Mouse (Mus musculus): ENCODE results near the gene Rpl7l1.
"Not testable (repeated sequence)": the region's sequence is repeated elsewhere in the genome, so short reads cannot be mapped to it uniquely, and the experiment has no call there.

Rpl7l1 gene

GRCm38 (mm10) chr17:46776087-46776486, 6.4 kb downstream of the Rpl7l1 start:
- no peak for DNase-seq (ENCODE audit: inconsistent age in 2 of 2, low spot score in 1 of 2)

GRCm38 (mm10) chr17:46775070-46775469, 7.4 kb downstream of the Rpl7l1 start:
- peak in 1 of 2 experiments; percentile 43 for DNase-seq (ENCODE audit: inconsistent age in 2 of 2, low spot score in 1 of 2)

- DNase-seq (ENCODE audit: inconsistent age in 2 of 2, low spot score in 1 of 2): peak in 1 of 2 experiments; percentile 59
Measured at GRCm38 (mm10) chr17:46774131-46774472, 8.4 kb downstream of the Rpl7l1 start.

GRCm38 (mm10) chr17:46773278-46774130, 9.0 kb downstream of the Rpl7l1 start:
- DNase-seq (ENCODE audit: inconsistent age in 2 of 2, low spot score in 1 of 2): peak in 1 of 2 experiments; percentile 60

- peak; percentile 88 to 97 for DNase-seq (ENCODE audit: inconsistent age in 2 of 2, low spot score in 1 of 2)
Measured at GRCm38 (mm10) chr17:46772404-46773277, 9.8 kb downstream of the Rpl7l1 start, which contains the start of gene 2310039H08Rik. Gene 2310039H08Rik, plus strand, starts transcription at chr17:46772635.

- DNase-seq (ENCODE audit: inconsistent age in 2 of 2, low spot score in 1 of 2): no peak
Measured at GRCm38 (mm10) chr17:46772038-46772403, 10.5 kb downstream of the Rpl7l1 start.

DNA sequence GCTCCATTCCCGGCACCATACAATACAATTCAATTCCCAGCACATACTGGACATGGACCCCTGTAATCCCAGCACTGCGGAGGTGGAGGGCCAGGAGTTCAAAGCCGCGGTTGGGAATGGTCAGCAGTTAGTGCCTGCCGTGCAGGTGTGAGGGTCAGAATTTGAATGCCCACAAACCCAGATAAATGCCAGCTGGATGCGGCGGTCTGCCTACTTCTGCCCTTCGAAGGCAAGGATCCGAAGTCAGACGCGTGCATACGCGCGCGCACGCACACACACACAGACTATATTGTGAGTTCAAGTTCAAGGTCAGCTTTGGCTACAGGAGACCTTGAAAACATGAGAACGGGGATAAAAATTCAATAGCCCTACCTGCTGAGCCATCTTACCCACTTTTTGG, 10.9 kb downstream of the Rpl7l1 start:
- peak; percentile 35 to 66 for DNase-seq (ENCODE audit: inconsistent age in 2 of 2, low spot score in 1 of 2)

DNA sequence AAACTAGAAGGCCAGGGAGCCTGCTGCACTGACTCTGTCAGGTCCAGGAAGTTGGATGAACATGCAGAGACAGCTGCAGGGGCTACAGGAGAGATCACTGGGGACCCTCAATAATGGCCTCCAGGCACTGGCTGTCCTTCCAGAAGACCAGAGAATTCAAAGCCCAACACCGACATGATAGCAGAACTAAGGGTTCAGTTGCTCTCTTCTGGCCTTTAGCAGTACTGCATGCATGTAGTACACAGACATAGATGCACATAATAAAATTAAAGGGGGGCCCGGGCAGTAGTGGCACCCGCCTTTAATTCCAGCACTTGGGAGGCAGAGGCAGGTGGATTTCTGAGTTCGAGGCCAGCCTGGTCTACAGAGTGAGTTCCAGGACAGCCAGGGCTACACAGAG, 11.4 kb downstream of the Rpl7l1 start:
- no peak for DNase-seq (ENCODE audit: inconsistent age in 2 of 2, low spot score in 1 of 2)

- DNase-seq (ENCODE audit: inconsistent age in 2 of 2, low spot score in 1 of 2): no peak
Measured at GRCm38 (mm10) chr17:46770546-46770945, 11.9 kb downstream of the Rpl7l1 start.

DNA sequence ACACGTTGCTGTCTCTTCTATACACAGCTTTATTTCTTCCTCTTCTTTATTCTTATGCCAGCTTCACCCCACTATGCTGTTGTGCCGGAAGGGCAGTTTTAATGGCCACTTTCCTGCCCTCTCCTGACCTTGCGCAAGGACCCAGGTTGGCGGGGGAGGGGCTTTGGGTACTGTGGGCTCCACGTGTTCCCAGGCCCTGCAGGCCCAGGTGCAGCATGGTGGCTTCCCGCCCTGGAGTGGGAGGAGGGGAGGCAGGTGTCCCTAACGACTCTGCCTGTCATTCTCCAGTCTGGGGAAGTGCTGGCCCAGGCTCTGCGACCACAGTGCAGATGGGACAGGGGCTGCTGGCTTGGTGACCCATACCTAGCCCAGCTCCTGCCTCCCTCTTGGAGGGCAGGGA, 14.6 kb downstream of the Rpl7l1 start:
- DNase-seq (ENCODE audit: inconsistent age in 2 of 2, low spot score in 1 of 2): no peak

GRCm38 (mm10) chr17:46764916-46765315, 17.6 kb downstream of the Rpl7l1 start:
- DNase-seq (ENCODE audit: inconsistent age in 2 of 2, low spot score in 1 of 2): not testable (repeated sequence)

GRCm38 (mm10) chr17:46763544-46763943, 18.9 kb downstream of the Rpl7l1 start, which contains the start of gene Ptcra:
Gene Ptcra, minus strand, starts transcription at chr17:46763712.
- DNase-seq (ENCODE audit: inconsistent age in 2 of 2, low spot score in 1 of 2): no peak

DNA sequence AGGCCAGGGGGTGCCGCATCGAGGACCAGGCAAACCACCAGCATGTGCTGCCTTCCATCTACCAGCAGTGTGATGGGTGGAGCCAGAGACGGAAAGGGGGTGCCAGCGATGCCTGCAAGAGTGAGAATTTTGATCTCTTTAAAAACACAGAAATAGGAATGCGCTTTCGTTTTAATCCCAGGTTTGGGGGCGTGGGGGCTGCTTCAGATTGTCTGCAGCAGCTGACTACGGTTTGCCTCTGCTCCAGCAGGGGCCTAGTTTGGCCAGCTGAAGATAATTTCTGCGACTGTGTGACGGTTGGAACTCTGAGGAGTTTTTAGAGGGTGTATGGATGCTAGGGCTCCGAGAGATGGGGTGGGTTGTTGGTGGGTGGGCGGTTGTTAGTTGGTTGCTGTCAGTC, 23.7 kb downstream of the Rpl7l1 start:
- no peak for DNase-seq (ENCODE audit: inconsistent age in 2 of 2, low spot score in 1 of 2)

- DNase-seq (ENCODE audit: inconsistent age in 2 of 2, low spot score in 1 of 2): peak; percentile 98 to 99
Measured at GRCm38 (mm10) chr17:46751794-46752556, 30.5 kb downstream of the Rpl7l1 start, which contains the start of gene Cnpy3. Gene Cnpy3, minus strand, starts transcription at chr17:46752214.

GRCm38 (mm10) chr17:46751056-46751793, 31.2 kb downstream of the Rpl7l1 start:
- DNase-seq (ENCODE audit: inconsistent age in 2 of 2, low spot score in 1 of 2): peak in 1 of 2 experiments; percentile 49

DNA sequence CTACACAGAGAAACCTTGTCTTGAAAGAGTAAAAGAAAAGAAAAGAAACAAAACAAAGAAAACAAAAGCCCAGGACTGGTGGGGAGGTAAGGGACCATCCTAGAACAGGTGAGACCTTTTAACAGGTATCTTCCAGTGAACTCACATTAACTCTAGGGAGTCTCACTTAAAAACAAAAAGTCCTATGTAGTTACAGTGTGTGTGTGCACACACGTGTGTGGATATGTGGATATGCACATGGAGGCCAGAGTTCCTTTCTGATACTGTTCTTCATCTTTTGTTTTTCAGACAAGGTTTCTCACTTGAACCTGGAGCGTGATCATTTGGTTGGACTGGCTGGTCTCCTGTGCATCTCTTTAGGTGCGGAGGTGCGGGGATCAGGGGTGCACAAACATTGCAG, 31.9 kb downstream of the Rpl7l1 start:
- DNase-seq (ENCODE audit: inconsistent age in 2 of 2, low spot score in 1 of 2): no peak

DNA sequence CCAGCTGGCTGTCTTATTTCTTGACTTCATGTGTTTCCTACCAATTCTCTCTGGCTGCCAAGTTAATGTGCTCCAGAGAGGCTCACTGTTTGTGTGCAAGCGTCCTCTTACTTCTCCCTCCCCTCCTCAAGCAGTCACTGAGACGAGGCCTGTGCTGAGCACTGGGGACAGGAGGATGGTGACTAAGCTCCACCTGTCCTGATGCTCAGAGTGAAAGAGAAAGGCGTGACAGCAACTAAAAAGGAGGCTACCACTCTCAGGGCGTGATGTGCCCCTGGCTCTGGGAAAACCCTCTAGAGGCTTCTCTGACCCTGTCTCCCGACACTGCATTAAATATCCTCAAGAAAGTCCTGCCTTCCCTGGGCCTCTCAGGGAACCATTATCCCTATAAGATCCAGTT, 33.2 kb downstream of the Rpl7l1 start:
- no peak for DNase-seq (ENCODE audit: inconsistent age in 2 of 2, low spot score in 1 of 2)

GRCm38 (mm10) chr17:46747806-46748205, 34.7 kb downstream of the Rpl7l1 start:
- no peak for DNase-seq (ENCODE audit: inconsistent age in 2 of 2, low spot score in 1 of 2)

- DNase-seq (ENCODE audit: inconsistent age in 2 of 2, low spot score in 1 of 2): no peak
Measured at GRCm38 (mm10) chr17:46747234-46747633, 35.2 kb downstream of the Rpl7l1 start.

DNA sequence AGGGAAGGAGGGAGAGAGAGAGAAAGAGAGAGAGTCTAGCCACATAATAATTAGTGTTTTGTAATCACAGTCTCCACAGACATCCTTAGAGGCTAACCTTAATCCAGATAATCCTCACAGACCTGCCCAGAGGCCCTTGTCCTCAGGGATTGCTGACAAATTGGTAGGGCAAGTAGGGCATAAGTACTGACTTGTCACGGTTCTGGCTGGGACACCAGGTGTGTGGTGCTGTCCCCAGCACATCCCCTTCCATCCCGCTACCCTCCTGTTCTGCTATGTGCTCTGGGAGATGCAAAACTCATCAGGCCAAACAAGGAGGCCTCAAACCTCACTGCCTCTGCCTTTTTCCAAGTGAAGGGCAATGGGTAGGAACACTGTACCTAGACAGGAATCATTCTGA, 37.0 kb downstream of the Rpl7l1 start:
- DNase-seq (ENCODE audit: inconsistent age in 2 of 2, low spot score in 1 of 2): no peak

All from adrenal gland, adult (tissue).